Mouse (Mus musculus) ES-E14 (cell line): Measurements from ENCODE around the gene Clec16a.

Experiments used
- CHD2 ChIP-seq: IDR thresholded peaks from 2 replicates; pipeline ENCODE4 v1.6.1; 2014; ENCODE audit warnings: mild to moderate bottlenecking, low read depth, low read length, inconsistent platforms
- MAFK ChIP-seq: IDR thresholded peaks from 2 replicates; pipeline ENCODE4 v1.6.1; 2014; ENCODE audit warnings: mild to moderate bottlenecking, low read depth, low read length, inconsistent platforms; ENCODE audit not compliant: insufficient read depth
- ZNF384 ChIP-seq: IDR thresholded peaks from 2 replicates; pipeline ENCODE4 v1.6.1; 2012; ENCODE audit warnings: low read depth, low read length, inconsistent platforms

GRCm38 (mm10) chr16:10783883-10784792, 239.0 kb downstream of the Clec16a start:
- TF ChIP-seq MAFK (no peak), ZNF384 (no peak), CHD2 (no peak)
